Mouse (Mus musculus) mouse trophoblast stem cell (cell line): ENCODE results near the gene Inhbe.

Experiments used
- in situ Hi-C, 2 experiments: fragments of 300-500 bp; cut with MseI, MboI; formaldehyde crosslinking; loops; 2 replicates in 1 of 2; 3 replicates in 1 of 2; pipeline ENCODE4 v1.15.1; 2025

Inhbe gene

DNA sequence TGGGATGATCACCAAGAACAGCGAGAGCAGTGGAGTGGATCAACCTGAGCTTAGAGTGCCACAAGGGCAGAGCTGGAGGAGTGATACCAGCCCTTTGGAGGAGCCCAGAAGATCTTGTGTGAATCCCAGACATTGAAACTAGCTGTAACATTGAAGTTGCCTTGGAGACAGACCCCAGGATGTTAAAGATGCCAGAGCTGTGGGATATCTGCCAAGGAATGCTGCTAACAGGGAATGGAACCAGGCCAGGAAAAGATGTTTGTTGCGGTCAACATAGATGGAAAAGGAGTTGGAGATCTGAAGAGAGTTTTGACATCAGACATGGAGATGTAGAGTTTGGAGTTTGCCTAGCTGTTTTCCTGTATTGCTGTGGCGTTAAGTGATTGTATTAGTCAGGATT lies 8.0 kb downstream of the Inhbe start:
- in situ Hi-C loops = no loop called here

DNA sequence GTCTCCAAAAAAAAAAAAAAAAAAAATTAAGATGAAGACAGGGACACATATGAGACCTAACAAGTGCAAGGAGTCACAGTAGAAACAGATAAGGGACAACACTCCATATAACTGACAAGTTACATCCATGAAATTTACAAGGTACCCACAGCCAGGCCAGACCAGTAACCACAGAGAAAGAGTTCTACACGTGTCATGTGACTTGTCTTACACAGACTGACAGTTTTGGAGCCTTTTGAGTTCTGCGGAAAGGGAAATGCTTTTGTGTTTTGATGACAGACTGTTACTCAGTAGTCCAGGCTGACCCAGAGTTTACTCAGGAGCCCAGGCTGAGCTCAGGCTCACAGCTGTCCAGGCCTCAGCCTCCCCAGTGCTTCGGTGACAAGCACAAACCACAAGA lies 11.2 kb downstream of the Inhbe start:
- in situ Hi-C loops = no loop called here

DNA sequence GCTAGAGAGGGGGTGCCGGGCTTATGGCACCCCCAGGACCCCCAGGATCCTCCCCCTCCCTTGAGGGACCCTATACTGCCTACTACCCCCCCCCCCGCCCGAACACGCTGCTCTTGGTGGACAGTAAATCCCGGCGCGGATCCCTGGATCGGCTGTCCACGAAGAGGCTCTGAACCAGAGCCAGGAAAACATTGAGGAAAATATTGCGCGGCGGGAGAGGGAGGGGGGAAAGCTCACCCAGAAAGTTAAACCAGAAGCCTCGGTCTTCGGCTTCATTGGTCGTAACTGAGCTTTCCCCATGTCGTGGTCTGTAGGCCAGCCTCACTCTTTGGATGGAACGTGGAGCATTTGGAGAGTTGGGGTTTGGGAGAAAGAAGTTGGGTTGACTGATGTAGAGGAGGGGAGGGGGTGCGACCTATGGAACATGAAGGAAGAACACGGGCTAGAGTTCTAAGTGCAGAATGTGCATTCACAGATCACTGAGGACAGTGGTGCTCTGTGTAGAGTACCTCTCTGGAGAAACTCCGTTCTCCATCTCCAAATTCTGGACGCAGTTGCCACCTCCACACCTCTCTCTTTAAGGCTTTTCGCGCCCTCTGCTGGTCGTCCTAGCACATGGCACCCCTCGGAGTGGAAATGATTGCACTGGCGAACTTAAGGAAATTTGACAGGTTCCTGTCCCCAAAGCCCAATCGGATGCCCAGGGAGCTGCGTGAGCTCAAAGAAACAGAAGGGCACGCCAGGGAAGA lies 12.1 kb downstream of the Inhbe start, which contains the start of gene Gli1:
Gene Gli1, minus strand, starts transcription at position 84 of the 749 bp plus-strand sequence.
- in situ Hi-C loops = no loop called here

DNA sequence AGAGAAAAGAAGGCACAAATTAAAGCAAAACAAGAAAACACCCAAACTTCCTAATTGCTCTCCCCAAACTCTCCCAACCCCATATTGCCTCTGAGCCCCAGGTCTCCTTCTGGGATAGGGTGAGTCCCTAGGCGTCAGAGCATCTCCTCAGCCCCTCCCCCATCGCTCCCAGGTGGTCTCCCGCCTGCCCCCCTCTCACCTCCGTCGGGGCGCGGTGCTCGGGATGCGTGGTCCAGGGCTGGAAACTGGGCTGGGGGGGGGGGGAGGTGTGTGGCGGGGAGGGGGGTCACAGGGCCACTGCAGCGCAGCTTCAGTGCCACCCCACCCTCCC lies 12.9 kb downstream of the Inhbe start:
- in situ Hi-C loops = no loop called here

DNA sequence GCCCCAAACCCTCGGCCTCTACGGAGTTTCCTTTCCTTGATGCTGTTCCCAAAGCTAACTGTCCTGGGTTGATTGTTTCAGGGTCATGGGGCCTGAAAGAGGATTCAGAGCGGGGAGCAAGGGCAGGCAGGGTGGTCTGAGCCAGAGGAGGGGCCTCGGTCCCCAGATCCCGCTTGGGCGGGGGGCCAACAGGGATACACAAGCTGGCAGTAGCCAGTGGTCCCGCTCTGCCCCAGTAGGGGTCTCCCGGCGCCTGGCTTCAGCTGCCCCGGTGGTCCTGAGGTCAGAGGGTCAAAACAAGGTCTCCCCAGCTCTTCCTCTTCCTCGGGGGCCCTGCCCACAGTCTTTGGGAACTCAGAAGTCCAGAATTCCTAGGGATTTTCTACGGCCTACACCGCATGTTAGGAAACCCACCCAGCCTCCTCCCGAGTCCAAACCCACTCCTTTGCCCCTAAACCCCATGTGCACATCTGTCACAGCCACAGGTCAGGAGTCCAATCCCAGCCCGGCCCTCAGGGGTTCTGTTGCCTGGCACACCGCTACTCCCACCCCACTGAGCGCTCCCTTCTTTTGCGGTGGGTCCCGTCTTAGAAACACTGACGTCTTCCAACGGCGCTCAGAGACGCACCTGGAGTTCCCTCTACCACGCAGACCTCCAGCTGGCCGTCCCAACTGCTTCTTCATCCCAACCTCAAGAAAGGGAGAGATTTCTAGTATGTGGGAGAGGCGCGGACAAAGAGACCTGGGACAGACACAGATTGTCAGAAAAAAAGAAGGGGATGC lies 13.4 kb downstream of the Inhbe start:
- in situ Hi-C loops = no loop called here

DNA sequence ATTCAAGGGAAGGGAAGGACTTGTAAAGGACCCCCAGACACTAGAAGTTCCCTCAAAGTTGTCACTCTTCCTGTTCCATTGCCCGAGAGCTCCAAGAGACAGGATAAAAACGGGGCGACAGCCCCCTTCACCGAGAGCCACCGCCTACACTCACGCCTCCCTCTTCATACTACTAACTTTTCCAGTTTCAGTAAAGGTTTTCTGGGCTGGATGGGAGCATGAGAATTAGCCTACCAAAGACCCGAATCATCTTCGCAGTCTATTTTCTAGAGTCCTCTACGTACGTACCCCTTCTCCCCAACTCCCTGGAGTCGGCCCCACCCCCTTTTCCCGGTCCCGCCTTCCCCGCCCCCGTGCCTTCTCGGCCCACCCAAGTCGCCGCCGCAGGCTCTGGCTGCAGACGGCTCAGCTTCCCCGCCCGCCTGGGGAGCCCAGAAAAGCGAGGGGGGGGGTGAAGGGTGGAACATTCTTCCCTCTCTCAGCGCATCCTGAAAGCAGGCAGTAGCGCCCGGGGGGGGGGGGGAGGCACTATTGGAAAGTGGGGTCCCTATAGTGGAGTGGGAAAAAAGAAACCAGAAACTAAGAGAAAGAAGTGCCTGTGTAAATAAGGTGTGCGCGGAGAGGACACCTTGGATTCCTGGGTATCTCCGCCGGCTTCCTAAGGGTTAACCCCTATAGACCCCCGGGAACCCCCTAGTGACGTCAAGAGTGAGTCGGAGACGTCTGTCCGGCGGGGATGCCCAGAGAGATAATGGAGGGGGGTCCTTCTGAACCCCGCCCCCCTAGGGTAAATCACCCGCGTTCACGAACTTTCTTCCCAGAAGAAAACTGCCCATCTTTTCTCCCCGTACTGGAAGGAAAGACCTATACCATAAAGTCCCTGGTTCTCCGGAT lies 14.3 kb downstream of the Inhbe start:
- in situ Hi-C loops = no loop called here

DNA sequence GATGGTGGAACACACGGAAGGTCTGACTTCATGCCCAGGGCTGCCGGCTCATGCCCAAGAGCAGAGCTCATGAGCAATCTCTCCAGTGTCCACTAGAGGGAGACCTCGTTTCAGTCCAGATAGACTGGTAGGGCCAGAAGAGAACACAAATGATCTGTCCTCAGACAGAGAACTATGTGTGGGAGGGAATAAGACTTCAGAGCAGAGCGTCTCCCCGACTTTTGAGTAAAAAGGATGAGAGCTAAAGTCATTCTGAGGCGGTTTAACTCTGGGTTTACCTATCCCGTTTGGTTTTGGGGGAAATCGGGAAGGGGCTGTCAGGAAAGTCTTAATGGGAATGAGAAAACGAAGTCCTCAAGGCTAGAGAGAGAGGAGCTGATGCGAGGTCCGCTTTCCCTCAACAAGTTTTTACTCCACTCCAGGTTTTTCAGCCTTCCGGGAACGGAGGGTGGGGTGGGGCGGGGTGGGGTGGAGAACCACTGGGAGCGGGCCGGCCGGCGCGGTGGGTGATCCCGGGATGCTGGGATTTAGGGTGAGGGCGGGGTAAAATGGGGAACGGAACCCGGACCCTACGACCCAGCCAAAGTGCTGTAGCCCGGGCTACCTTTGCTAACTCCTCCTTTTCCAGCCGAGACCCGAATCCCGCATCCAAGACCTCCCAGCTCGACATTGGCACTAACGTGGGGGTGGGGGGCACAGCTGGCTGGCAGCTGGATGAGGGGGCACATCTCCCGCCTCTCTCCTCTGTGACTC lies 15.1 kb downstream of the Inhbe start:
- in situ Hi-C loops = no loop called here

DNA sequence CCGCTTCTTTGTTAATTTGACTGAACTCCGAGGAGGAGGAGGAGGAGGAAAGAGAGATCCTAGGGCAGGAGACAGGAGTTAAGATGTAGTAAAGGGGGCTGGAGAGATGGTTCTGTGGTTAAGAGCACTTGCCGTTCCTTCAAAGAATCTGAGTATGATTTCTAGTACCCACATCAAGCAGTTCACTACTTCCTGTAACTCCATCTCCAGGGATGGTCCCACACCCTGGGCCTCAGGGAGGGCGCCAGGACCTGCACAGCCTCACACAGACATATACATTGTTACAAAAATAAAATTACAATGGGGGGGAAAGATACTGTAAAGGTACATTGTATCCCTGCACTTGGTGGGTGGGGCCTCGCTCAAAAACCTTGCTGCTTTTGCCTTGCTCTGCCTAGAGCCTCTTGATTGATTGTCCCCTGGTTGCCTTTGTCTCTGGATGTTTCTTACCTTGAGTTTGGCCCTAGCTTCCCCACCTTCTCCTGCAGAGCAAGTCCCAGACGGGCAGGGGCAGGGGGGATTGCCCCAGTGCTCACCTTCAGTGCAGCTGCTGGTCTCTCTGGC lies 16.6 kb downstream of the Inhbe start:
- in situ Hi-C loops = no loop called here

DNA sequence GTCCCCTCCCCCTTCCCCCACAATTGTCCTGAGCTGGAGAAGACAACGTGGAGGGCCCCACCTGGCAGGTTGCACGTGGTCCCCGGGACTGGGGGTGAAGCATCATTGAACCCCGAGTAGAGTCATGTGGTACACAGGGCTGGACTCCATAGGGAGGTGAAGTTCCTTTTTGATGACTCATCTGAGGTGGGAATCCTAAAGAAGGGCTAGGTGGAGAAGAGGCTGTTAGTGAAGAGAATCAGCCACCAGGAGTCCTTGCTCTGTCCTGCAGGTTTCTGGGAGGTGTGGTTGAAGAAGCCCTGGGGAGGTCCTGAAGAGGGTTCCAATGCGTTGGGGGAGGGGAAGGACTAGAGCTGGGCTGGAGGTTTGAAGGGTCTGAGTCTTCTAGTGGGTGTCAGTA lies 17.3 kb downstream of the Inhbe start:
- in situ Hi-C loops = no loop called here

DNA sequence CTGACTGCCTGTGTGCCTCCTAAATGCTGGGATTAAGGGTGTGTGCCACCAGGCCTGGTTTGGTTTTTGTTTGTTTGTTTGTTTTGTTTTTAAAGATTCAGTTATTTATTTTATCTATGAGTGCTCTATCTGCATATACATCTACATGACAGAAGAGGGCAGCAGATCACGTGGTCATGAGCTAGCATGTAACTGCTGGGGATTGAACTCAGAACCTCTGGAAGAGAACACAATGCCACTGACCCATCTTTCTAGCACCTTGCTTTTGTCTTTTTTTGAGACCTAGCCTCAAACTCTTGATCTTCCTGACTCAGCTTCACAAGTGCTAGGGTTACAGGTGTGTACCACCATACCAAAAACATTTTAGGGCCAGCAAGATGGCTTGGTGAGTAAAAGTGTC lies 18.9 kb downstream of the Inhbe start:
- in situ Hi-C loops = no loop called here

DNA sequence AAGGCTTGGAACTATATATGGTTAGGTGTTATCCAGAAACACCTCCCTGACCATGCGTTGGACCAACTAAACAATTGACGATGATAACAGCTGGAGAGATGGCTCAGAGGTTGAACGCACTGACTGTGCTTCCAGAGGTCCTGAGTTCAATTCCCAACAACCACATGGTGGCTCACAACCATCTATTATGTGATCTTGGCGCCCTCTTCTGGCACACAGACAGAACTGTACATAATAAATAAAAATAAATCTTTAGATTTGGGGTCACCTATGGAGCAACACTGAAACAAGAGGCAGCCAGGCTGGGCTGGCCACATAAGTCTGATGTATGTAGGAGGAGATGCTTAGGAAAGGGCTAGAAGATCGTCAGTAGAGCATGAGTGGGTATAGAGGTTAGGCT lies 21.1 kb downstream of the Inhbe start:
- in situ Hi-C loops = no loop called here

DNA sequence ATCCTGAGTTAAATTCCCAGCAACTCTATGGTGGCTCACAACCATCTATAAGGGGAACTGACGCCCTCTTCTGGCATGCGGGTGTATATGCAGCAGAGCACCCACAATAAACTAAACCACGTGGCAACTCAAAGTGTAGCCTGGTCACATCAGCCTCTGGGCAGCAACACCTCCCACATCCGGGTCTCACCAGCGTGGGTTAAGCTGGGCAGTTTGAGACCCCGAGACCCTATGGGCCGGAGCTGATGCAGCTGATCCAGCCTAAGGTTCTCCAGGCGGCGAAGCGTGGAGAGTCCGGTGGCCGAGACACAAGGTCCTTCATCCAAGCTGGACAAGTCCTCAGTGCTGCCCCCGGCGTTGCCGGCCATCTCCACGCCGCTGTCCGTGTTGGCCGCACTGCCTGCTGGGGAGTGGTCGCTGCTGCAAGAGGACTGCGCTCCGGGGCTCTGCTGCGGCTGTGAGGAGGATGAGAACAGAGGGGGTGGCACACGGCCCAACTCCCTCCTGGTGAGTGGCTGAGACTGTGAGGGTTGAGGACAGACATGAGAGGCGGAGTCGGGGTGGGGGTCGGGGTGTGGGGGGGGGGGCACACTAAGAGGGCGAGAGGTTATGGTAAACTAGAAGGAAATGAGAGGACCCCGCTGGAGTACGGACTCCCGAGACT lies 21.9 kb downstream of the Inhbe start:
- in situ Hi-C loops = no loop called here

DNA sequence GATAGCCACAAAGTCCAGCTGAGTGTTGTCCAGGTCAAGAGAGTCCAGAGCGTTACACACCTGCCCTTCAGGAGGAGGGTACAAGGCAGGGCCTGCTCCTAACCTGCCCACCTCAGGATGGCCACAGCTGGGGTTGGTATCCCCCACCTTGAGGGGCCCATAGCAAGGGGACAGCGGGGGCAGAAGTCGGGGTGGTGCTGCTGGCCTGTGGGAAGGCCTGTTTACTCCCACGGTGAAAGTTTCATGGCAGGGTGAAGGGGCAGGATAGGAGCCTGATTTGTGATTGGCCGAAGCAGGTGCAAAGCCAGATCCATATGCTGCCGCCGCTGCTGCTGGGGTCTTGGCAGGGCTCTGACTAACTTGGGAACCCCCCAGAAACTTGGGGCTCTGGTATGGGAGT lies 24.0 kb downstream of the Inhbe start:
- in situ Hi-C loops = no loop called here

DNA sequence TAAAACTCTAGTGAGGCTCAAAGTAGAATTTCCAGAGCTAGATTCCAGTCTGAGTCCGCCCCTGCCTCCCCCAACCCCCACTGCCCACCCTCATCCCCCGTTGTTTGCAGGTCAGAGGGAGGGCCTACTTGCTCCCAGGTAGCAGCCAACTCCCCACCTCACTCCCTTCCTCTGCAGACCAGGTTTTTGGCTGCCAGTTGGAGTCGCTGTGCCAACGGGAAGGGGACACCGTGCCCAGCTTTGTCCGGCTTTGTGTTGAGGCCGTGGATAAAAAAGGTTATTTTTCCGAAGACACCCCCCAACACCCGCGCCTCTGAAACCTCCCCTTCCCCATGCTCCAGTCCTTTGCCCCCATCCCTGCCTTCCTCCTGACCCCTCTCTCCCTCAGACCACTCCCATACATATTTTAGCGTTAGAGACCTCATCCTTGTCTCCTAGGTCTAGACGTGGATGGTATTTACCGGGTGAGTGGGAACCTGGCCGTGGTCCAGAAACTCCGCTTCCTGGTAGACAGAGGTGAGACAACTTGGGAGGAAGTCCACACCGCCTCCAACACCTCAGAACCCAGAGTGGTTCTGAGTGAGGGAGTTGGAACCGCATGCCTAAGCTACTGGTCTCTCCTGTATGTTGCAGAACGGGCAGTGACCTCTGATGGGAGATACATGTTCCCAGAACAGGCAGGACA lies 26.6 kb downstream of the Inhbe start:
- in situ Hi-C loops = no loop called here

DNA sequence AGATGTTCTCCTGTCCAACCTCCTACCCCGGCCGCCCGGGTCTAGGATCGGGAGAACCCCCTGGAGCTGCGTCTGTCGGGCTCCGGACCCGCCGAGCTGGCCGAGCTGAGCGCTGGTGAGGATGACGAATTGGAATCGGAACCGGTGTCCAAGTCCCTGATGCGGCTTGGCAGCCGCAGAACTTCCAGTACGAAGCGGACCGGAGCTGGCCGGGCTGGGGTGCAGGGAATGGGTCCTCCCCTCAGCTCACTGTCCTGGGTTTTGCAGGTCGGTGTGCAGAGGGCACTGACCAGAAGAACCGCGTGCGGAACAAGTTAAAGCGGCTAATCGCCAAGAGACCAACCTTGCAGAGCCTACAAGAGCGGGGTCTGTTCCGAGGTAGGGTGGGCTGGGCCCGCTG lies 27.4 kb downstream of the Inhbe start:
- in situ Hi-C loops = no loop called here

DNA sequence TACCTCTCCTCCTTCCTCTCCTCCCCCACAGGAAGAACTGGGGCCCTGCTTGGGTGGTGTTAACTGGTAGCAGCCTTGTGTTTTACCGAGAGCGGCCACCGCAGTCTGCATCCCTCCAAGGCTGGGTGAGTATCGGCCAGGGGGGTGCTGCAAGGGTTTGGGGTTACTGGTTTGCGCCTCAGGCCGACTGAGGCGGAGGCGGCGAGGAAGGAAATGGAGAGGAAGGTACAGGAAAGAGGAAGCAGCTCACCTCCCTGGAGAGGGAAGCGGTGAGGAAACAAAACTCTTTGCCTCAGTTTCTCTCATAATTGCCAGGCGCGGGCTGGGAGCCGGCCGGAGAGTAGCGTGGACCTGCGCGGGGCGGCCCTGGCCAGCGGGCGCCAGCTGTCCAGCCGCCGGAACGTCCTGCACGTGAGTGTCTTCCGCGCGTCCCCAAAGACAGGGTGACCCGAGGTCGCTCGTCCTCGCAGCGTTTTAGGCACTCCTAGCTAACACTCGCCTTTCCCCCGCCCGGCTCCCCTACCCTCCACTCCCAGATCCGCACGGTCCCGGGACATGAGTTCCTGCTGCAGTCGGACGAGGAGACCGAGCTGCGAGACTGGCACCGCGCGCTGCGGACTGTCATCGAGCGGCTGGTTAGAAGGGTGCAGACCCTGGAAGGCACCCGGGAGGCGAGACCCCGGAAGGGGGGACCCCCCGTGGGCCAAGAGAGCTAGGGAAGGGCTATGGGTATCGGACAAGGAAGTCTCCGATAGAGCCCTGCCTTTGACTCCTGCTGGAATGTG lies 28.0 kb downstream of the Inhbe start:
- in situ Hi-C loops = no loop called here

DNA sequence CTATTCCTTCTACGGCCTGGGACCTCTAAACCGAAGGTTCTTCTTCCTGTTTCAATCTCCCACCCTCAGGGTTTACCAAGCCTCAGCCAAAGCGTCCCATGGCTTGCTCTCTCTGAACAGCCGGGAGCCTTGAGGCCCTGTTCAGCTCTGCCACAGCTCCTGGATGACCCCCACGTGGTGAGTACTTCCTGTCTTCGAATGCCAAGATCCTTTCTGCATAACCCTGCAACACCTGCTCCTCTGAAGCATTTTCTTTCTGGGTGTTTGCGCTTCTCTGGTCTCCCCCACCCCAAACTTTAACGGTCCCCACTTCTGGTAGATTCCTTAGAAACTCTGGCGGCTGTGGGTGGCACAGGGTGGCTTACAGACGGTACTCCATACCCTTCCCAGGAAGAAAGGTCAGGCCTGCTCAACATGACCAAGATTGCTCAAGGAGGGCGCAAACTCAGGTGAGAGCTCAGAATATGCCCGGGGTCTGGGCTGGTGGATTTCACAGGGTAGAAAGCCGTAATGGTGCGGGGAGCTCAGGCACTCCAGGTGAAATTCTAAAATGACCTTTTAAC lies 28.7 kb downstream of the Inhbe start:
- in situ Hi-C loops = no loop called here

DNA sequence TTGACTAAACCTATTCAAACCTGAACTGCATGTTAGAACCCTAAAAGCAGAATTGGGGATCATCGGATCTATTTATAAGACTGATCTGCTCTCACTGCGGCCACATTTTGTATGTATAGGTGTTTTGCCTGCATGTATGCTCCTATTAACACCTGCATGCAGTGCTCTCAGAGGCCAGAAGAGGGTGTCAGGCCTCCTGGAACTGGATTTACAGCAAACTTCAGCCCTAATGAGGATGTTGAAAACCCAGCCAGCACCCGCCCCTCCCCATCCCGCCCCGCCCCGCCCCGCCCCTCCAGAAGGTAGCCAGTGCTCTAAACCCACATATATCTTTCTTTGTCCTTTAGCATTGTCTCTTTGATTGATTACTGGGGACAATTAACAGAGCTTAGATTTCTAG lies 29.7 kb downstream of the Inhbe start:
- in situ Hi-C loops = no loop called here
